Mouse (Mus musculus): ENCODE data around the gene Spryd7. TPM values are rescaled to one million over a fixed set of nuclear protein-coding genes. Genes with fewer than 3 reads are reported as not detected.
"Not testable (repeated sequence)": the region's sequence is repeated elsewhere in the genome, so short reads cannot be mapped to it uniquely, and the experiment has no call there.

Gene Spryd7
- total and polyA plus RNA-seq, 2 experiments from 2014 or later: 27.1 to 61.8 TPM

DNA sequence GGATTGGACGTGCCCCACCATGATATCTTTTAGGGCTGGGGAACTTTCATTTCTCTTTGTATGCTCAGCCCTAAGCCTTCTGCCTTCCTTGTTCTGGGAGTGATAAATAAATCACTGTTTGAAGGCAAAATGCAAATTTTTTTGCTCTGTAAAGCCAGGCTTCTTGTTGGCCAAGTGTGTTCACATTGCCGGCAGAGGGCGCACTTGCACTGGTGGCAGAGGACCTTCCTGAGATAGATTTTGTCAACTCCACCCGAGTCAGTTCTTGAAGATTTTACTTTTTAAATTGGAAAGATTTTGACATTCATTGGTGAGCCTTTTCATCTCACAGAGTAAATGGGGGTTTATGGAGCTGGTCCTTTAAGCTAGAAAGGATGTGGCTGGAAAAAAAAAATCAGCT lies 14.7 kb upstream of the Spryd7 start:
- no peak for ATAC-seq
- Histone ChIP-seq H3K4me2 (ENCODE audit: low read depth, low read length) (0 out of 2 replicates have a peak overlapping the region, but pooled peaks have one; percentile 18), H3K27ac (no peak overlapping the region), H3K27me3 (ENCODE audit: insufficient read depth, low read length) (no peaks in the 10 kb centered on the region), H3K4me1 (ENCODE audit: insufficient read depth, low read length) (no peaks in the 10 kb centered on the region), H3K4me3 (ENCODE audit: low read length) (no peak overlapping the region), H3K9ac (replicated peaks; ENCODE audit: low read length) (no peak overlapping the region), H3K36me3 (ENCODE audit: insufficient read depth, low read length) (no peaks in the 10 kb centered on the region), H3K9me3 (ENCODE audit: low read length) (no peaks in the 10 kb centered on the region)
- 11% methylated on average over 4 of the region's 4 CpGs for WGBS
- DNase-seq (ENCODE audit: low spot score): peak; percentile 88
- peak; percentile 90 for TF ChIP-seq CTCF (IDR thresholded peaks at IDR 0.05; ENCODE audit: low read depth)

DNA sequence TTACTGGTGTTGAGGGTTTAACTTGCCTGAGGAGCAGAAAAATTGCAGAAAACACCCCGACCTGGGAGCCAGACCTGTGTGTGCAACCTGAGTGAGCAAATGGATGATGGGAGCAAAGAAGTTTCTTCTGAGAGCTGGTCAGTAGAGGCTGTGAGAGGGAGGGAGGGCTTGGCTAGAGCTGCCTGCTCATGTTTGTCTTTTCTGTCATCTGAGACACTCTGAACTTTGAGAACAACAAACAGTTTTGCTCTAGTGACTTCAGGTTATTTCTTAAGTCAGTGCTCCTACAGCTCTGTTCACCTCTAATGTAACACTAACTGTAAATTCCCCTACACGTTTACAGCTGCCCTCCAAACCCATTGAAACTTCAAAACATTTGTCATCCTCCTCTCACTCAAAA lies 12.7 kb upstream of the Spryd7 start:
- Histone ChIP-seq H3K4me3 (ENCODE audit: low read length) (no peak overlapping the region), H3K9me3 (ENCODE audit: low read length) (no peaks in the 10 kb centered on the region), H3K4me2 (ENCODE audit: low read depth, low read length) (no peak overlapping the region), H3K36me3 (ENCODE audit: insufficient read depth, low read length) (no peaks in the 10 kb centered on the region), H3K27ac (no peak overlapping the region), H3K4me1 (ENCODE audit: insufficient read depth, low read length) (no peaks in the 10 kb centered on the region), H3K27me3 (ENCODE audit: insufficient read depth, low read length) (no peaks in the 10 kb centered on the region), H3K9ac (replicated peaks; ENCODE audit: low read length) (no peak overlapping the region)
- DNase-seq (ENCODE audit: low spot score) (no peak), ATAC-seq (no peak)
- TF ChIP-seq CTCF (IDR thresholded peaks at IDR 0.05; ENCODE audit: low read depth): no peak
- 67% methylated on average over 2 of the region's 2 CpGs for WGBS

DNA sequence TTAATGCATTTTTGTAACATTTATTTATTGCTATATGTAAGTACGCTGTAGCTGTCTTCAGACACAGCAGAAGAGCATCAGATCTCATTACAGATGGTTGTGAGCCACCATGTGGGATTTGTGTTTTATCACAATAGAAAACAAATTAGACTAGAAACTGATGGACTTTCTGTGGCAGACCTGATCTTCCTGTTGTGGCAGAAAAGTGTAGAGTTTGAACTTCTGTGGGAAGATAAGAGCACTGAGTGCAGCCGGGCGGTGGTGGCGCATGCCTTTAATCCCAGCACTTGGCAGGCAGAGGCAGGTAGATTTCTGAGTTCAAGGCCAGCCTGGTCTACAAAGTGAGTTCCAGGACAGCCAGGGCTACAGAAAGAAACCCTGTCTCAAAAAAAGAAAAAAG lies 9.5 kb upstream of the Spryd7 start:
- not testable (repeated sequence) for H3K36me3 ChIP-seq (ENCODE audit: insufficient read depth, low read length); H3K4me2 ChIP-seq (ENCODE audit: low read depth, low read length); DNase-seq (ENCODE audit: low spot score); H3K9ac ChIP-seq (replicated peaks; ENCODE audit: low read length); H3K4me3 ChIP-seq (ENCODE audit: low read length); ATAC-seq; H3K27me3 ChIP-seq (ENCODE audit: insufficient read depth, low read length); H3K27ac ChIP-seq; H3K4me1 ChIP-seq (ENCODE audit: insufficient read depth, low read length); H3K9me3 ChIP-seq (ENCODE audit: low read length)
- 92% methylated on average over 4 of the region's 4 CpGs for WGBS

DNA sequence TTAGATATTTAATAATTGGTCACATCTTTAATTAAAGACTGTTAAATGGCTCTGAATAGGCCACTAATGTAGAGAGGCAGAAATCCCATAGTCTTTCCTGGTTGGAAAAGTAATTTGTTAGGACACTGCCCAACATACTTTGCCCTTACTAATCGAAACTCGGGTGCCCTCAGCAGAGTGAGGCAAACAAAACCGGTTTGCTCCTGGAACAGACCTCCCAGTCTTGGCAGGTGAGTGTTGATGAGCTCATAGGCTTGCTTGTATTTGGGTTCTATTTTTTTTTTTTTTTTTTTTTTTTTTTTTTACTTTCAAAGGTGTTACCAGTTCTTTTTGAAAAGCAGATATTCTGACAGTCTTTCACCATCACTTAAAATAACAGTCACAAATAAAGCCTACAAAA lies 3.2 kb upstream of the Spryd7 start:
- WGBS: 79% methylated on average over 3 of the region's 3 CpGs
- H3K27me3 ChIP-seq (ENCODE audit: insufficient read depth, low read length): no peaks in the 10 kb centered on the region
- H3K4me3 ChIP-seq (ENCODE audit: low read length): no peak overlapping the region

DNA sequence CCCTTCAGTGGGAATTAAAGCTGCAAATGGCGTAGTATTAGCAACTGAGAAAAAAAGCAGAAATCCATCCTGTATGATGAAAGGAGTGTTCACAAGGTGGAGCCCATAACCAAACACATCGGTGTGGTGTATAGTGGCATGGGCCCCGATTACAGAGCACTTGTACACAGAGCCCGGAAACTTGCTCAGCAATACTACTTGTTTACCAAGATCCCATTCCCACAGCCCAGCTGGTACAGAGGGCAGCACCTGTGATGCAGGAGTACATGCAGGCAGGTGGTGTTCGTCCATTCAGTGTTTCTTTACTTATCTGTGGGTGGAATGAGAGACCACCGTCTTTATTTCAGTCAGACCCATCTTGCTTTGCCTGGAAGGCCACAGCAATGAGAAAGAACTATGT lies 2.2 kb upstream of the Spryd7 start:
- 92% methylated on average over 6 of the region's 6 CpGs for WGBS
- DNase-seq (ENCODE audit: low spot score): no peak

More for the DNA sequence above, 3.2 kb upstream of the Spryd7 start:
- H3K4me1 ChIP-seq (ENCODE audit: insufficient read depth, low read length): no peaks in the 10 kb centered on the region
- DNase-seq (ENCODE audit: low spot score) (no peak), ATAC-seq (no peak)
- no peak for TF ChIP-seq CTCF (IDR thresholded peaks at IDR 0.05; ENCODE audit: low read depth)
- no peaks in the 10 kb centered on the region for H3K36me3 ChIP-seq (ENCODE audit: insufficient read depth, low read length)
- no peak overlapping the region for H3K9ac ChIP-seq (replicated peaks; ENCODE audit: low read length)
- H3K27ac ChIP-seq: no peak overlapping the region
- 0 out of 2 replicates have a peak, but pooled peaks cover 3% of the 10 kb centered on the region for H3K9me3 ChIP-seq (ENCODE audit: low read length)
- no peak overlapping the region for H3K4me2 ChIP-seq (ENCODE audit: low read depth, low read length)

DNA sequence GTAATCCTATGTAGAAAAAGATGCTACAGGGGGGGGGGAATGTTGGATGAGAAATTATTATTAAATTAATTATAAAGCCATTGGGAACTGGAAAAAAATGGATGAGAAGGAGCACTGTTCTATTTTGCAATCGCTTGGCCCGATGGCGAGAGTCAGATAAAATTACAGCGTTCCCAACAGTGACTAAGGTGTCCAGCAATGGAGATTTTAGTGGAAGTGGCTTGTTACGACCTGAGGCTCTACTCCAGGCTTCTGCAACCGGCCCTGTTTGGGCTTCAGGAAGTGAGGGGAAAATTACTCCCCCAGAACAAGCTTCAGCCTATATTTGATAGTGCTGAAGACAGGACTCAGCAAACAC lies 776 bp downstream of the Spryd7 start:
- WGBS: 15% methylated on average over 6 of the region's 6 CpGs
- H3K4me3 ChIP-seq (ENCODE audit: low read length): peak overlapping the region; percentile 65
- H3K27ac ChIP-seq: peak overlapping the region; percentile 94
- no peak for TF ChIP-seq CTCF (IDR thresholded peaks at IDR 0.05; ENCODE audit: low read depth)
- peak overlapping the region; percentile 76 for H3K9ac ChIP-seq (replicated peaks; ENCODE audit: low read length)
- H3K9me3 ChIP-seq (ENCODE audit: low read length): no peaks in the 10 kb centered on the region
- H3K4me1 ChIP-seq (ENCODE audit: insufficient read depth, low read length): no peaks in the 10 kb centered on the region
- ATAC-seq (no peak), DNase-seq (ENCODE audit: low spot score) (no peak)
- H3K36me3 ChIP-seq (ENCODE audit: insufficient read depth, low read length): no peaks in the 10 kb centered on the region
- no peaks in the 10 kb centered on the region for H3K27me3 ChIP-seq (ENCODE audit: insufficient read depth, low read length)
- peak overlapping the region; percentile 89 for H3K4me2 ChIP-seq (ENCODE audit: low read depth, low read length)

More for the DNA sequence above, 2.2 kb upstream of the Spryd7 start:
- no peak for ATAC-seq
- Histone ChIP-seq H3K9ac (replicated peaks; ENCODE audit: low read length) (no peak overlapping the region), H3K4me2 (ENCODE audit: low read depth, low read length) (no peak overlapping the region), H3K27me3 (ENCODE audit: insufficient read depth, low read length) (no peaks in the 10 kb centered on the region), H3K36me3 (ENCODE audit: insufficient read depth, low read length) (no peaks in the 10 kb centered on the region), H3K27ac (no peak overlapping the region), H3K4me3 (ENCODE audit: low read length) (no peak overlapping the region), H3K4me1 (ENCODE audit: insufficient read depth, low read length) (no peaks in the 10 kb centered on the region), H3K9me3 (ENCODE audit: low read length) (0 out of 2 replicates have a peak, but pooled peaks cover 3% of the 10 kb centered on the region)
- TF ChIP-seq CTCF (IDR thresholded peaks at IDR 0.05; ENCODE audit: low read depth): no peak

DNA sequence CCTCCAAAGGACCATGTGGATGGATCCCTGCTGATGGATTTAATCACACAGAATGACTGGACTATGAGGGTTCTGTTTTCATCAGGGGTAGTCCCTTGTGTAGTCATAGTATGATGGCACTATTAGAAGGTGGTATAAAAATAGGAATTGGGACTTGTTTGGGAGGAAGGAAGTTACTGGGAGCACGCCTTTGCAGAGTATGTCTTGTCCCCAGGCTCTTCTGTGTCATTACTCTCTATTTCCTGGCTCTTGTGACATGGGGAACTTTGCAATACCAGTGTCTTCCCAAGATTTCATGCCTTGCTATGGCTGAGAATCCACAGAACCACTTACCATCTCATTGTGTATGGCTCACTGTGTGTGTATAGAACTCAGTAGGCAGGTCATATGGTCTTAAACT lies 8.1 kb downstream of the Spryd7 start:
- no peak overlapping the region for H3K4me2 ChIP-seq (ENCODE audit: low read depth, low read length)
- TF ChIP-seq CTCF (IDR thresholded peaks at IDR 0.05; ENCODE audit: low read depth): no peak
- no peaks in the 10 kb centered on the region for H3K9me3 ChIP-seq (ENCODE audit: low read length)
- no peaks in the 10 kb centered on the region for H3K27me3 ChIP-seq (ENCODE audit: insufficient read depth, low read length)
- H3K9ac ChIP-seq (replicated peaks; ENCODE audit: low read length): no peak overlapping the region
- DNase-seq (ENCODE audit: low spot score) (no peak), ATAC-seq (no peak)
- H3K4me3 ChIP-seq (ENCODE audit: low read length): no peak overlapping the region
- 84% methylated on average over 1 of the region's 1 CpGs for WGBS
- no peak overlapping the region for H3K27ac ChIP-seq
- H3K4me1 ChIP-seq (ENCODE audit: insufficient read depth, low read length): no peaks in the 10 kb centered on the region
- H3K36me3 ChIP-seq (ENCODE audit: insufficient read depth, low read length): peaks cover 4% of the 10 kb centered on the region; the same call in 1 of the 2 replicates

DNA sequence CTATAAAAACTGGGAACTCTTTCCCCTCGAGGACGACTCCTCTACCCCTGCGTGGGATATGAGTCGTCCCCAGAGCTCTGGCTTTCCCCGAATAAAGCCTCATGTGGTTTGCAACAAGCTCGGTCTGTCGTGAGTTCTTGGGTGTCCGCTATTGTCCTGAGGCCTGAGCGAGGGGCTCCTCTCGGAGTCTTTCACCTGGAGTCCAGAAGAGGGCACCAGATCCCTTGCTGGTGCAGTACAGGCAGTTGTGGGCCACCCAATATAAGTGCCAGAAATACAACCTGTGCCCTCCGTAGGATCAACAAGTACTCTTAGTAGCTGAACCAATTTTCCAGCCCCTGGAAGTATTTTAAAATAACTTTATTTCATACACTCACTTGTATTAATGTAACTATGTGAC lies 18.9 kb downstream of the Spryd7 start:
- not testable (repeated sequence) for H3K27ac ChIP-seq; H3K9ac ChIP-seq (replicated peaks; ENCODE audit: low read length); DNase-seq (ENCODE audit: low spot score); H3K27me3 ChIP-seq (ENCODE audit: insufficient read depth, low read length); H3K36me3 ChIP-seq (ENCODE audit: insufficient read depth, low read length); H3K4me2 ChIP-seq (ENCODE audit: low read depth, low read length); H3K4me1 ChIP-seq (ENCODE audit: insufficient read depth, low read length); ATAC-seq; H3K9me3 ChIP-seq (ENCODE audit: low read length); H3K4me3 ChIP-seq (ENCODE audit: low read length)
- WGBS: 87% methylated on average over 6 of the region's 11 CpGs

Data from hindbrain, postnatal 0 days (tissue).